Mouse (Mus musculus): ENCODE data around the gene Zfp800. TPM values are rescaled to one million over a fixed set of nuclear protein-coding genes. Genes with fewer than 3 reads are reported as not detected.

Gene Zfp800
- polyA plus RNA-seq, 1 experiment from 2014 or later, result 18.0 TPM

- Histone ChIP-seq H3K36me3 (peaks cover 35% of the 10 kb centered on the region), H3K4me3 (peak overlapping the region; percentile 85), H3K4me2 (replicated peaks) (peak overlapping the region; percentile 86), H3K9me3 (no peaks in the 10 kb centered on the region), H3K27ac (0 out of 2 replicates have a peak overlapping the region, but pooled peaks have one; percentile 46), H3K27me3 (no peaks in the 10 kb centered on the region), H3K4me1 (peaks cover 33% of the 10 kb centered on the region), H3K9ac (peak overlapping the region; percentile 74)
- under 1% methylated on average over 27 of the region's 27 CpGs for WGBS
- ATAC-seq (ENCODE audit: insufficient number of reproducible peaks, insufficient read depth, low FRiP score, low TSS enrichment), result peak; percentile 80
Observed at GRCm38 (mm10) chr6:28421469-28422000, 23.7 kb upstream of the Zfp800 start.

GRCm38 (mm10) chr6:28420865-28421264 is 23.1 kb upstream of the Zfp800 start:
- Histone ChIP-seq H3K4me1 (peaks cover 33% of the 10 kb centered on the region), H3K4me2 (replicated peaks) (peak overlapping the region; percentile 86), H3K27me3 (no peaks in the 10 kb centered on the region), H3K36me3 (peaks cover 33% of the 10 kb centered on the region), H3K27ac (no peak overlapping the region), H3K9me3 (no peaks in the 10 kb centered on the region), H3K4me3 (peak overlapping the region; percentile 85), H3K9ac (peak overlapping the region; percentile 74)
- no peak for ATAC-seq (ENCODE audit: insufficient number of reproducible peaks, insufficient read depth, low FRiP score, low TSS enrichment)
- WGBS, result 25% methylated on average over 13 of the region's 13 CpGs

- WGBS, result 81% methylated on average over 17 of the region's 17 CpGs
- Histone ChIP-seq H3K27ac (no peak overlapping the region), H3K4me2 (replicated peaks) (peak overlapping the region; percentile 86), H3K9ac (peak overlapping the region; percentile 74), H3K4me1 (peaks cover 33% of the 10 kb centered on the region), H3K36me3 (peaks cover 34% of the 10 kb centered on the region), H3K4me3 (peak overlapping the region; percentile 85), H3K9me3 (no peaks in the 10 kb centered on the region), H3K27me3 (no peaks in the 10 kb centered on the region)
- ATAC-seq (ENCODE audit: insufficient number of reproducible peaks, insufficient read depth, low FRiP score, low TSS enrichment), result no peak
Observed at GRCm38 (mm10) chr6:28420361-28420760, 22.6 kb upstream of the Zfp800 start.

GRCm38 (mm10) chr6:28419673-28420072 is 21.9 kb upstream of the Zfp800 start:
- Histone ChIP-seq H3K9me3 (no peaks in the 10 kb centered on the region), H3K9ac (no peak overlapping the region), H3K27me3 (no peaks in the 10 kb centered on the region), H3K4me3 (no peak overlapping the region), H3K4me2 (replicated peaks) (peak overlapping the region; percentile 86), H3K36me3 (peaks cover 40% of the 10 kb centered on the region), H3K27ac (no peak overlapping the region), H3K4me1 (peaks cover 29% of the 10 kb centered on the region)
- ATAC-seq (ENCODE audit: insufficient number of reproducible peaks, insufficient read depth, low FRiP score, low TSS enrichment), result no peak
- WGBS, result 76% methylated on average over 2 of the region's 2 CpGs

GRCm38 (mm10) chr6:28418449-28418848 is 20.6 kb upstream of the Zfp800 start:
- Histone ChIP-seq H3K4me1 (peaks cover 24% of the 10 kb centered on the region), H3K36me3 (peaks cover 40% of the 10 kb centered on the region), H3K4me3 (no peak overlapping the region), H3K9me3 (no peaks in the 10 kb centered on the region), H3K27ac (no peak overlapping the region), H3K27me3 (no peaks in the 10 kb centered on the region), H3K4me2 (replicated peaks) (no peak overlapping the region), H3K9ac (no peak overlapping the region)
- ATAC-seq (ENCODE audit: insufficient number of reproducible peaks, insufficient read depth, low FRiP score, low TSS enrichment), result no peak
- 92% methylated on average over 14 of the region's 14 CpGs for WGBS

- H3K9ac ChIP-seq, result no peak overlapping the region
- H3K9me3 ChIP-seq, result no peaks in the 10 kb centered on the region
- WGBS, result 71% methylated on average over 4 of the region's 4 CpGs
- no peak for ATAC-seq (ENCODE audit: insufficient number of reproducible peaks, insufficient read depth, low FRiP score, low TSS enrichment)
- H3K4me1 ChIP-seq, result peaks cover 20% of the 10 kb centered on the region
- peaks cover 40% of the 10 kb centered on the region for H3K36me3 ChIP-seq
- no peak overlapping the region for H3K4me2 ChIP-seq (replicated peaks)
- no peak overlapping the region for H3K27ac ChIP-seq
- H3K4me3 ChIP-seq, result no peak overlapping the region
- no peaks in the 10 kb centered on the region for H3K27me3 ChIP-seq
Observed at GRCm38 (mm10) chr6:28416981-28417380, 19.2 kb upstream of the Zfp800 start.

- no peaks in the 10 kb centered on the region for H3K27me3 ChIP-seq
- H3K9me3 ChIP-seq, result no peaks in the 10 kb centered on the region
- 69% methylated on average over 2 of the region's 2 CpGs for WGBS
- H3K4me3 ChIP-seq, result no peak overlapping the region
- H3K27ac ChIP-seq, result no peak overlapping the region
- H3K9ac ChIP-seq, result no peak overlapping the region
- H3K4me1 ChIP-seq, result no peaks in the 10 kb centered on the region
- no peak overlapping the region for H3K4me2 ChIP-seq (replicated peaks)
- peaks cover 14% of the 10 kb centered on the region for H3K36me3 ChIP-seq
- no peak for ATAC-seq (ENCODE audit: insufficient number of reproducible peaks, insufficient read depth, low FRiP score, low TSS enrichment)
Observed at GRCm38 (mm10) chr6:28411236-28411635, 13.4 kb upstream of the Zfp800 start.

GRCm38 (mm10) chr6:28410053-28410452 is 12.2 kb upstream of the Zfp800 start:
- Histone ChIP-seq H3K4me3 (no peak overlapping the region), H3K36me3 (peaks cover 3% of the 10 kb centered on the region; the same call in 1 of the 2 replicates), H3K9ac (no peak overlapping the region), H3K4me2 (replicated peaks) (no peak overlapping the region), H3K4me1 (no peaks in the 10 kb centered on the region), H3K9me3 (no peaks in the 10 kb centered on the region), H3K27me3 (no peaks in the 10 kb centered on the region), H3K27ac (no peak overlapping the region)
- 86% methylated on average over 9 of the region's 9 CpGs for WGBS
- ATAC-seq (ENCODE audit: insufficient number of reproducible peaks, insufficient read depth, low FRiP score, low TSS enrichment), result no peak

- ATAC-seq (ENCODE audit: insufficient number of reproducible peaks, insufficient read depth, low FRiP score, low TSS enrichment), result no peak
- 88% methylated on average over 4 of the region's 4 CpGs for WGBS
- H3K27me3 ChIP-seq, result peaks cover 28% of the 10 kb centered on the region
Observed at GRCm38 (mm10) chr6:28399791-28400190, 2.0 kb upstream of the Zfp800 start.

GRCm38 (mm10) chr6:28398726-28399125 is 921 bp upstream of the Zfp800 start:
- no peak for ATAC-seq (ENCODE audit: insufficient number of reproducible peaks, insufficient read depth, low FRiP score, low TSS enrichment)
- WGBS, result 89% methylated on average over 3 of the region's 3 CpGs
- H3K36me3 ChIP-seq, result no peaks in the 10 kb centered on the region
- H3K27me3 ChIP-seq, result peaks cover 28% of the 10 kb centered on the region
- H3K4me2 ChIP-seq (replicated peaks), result no peak overlapping the region
- H3K9ac ChIP-seq, result no peak overlapping the region
- no peaks in the 10 kb centered on the region for H3K9me3 ChIP-seq
- no peak overlapping the region for H3K4me3 ChIP-seq
- H3K27ac ChIP-seq, result no peak overlapping the region
- no peaks in the 10 kb centered on the region for H3K4me1 ChIP-seq

More at GRCm38 (mm10) chr6:28399791-28400190, 2.0 kb upstream of the Zfp800 start:
- Histone ChIP-seq H3K9me3 (no peaks in the 10 kb centered on the region), H3K4me3 (no peak overlapping the region), H3K9ac (no peak overlapping the region), H3K4me2 (replicated peaks) (no peak overlapping the region), H3K4me1 (no peaks in the 10 kb centered on the region), H3K36me3 (no peaks in the 10 kb centered on the region), H3K27ac (no peak overlapping the region)

GRCm38 (mm10) chr6:28396853-28397457 is 850 bp downstream of the Zfp800 start:
- WGBS, result 2% methylated on average over 19 of the region's 19 CpGs
- H3K4me2 ChIP-seq (replicated peaks), result peak overlapping the region; percentile 78
- H3K4me3 ChIP-seq, result peak overlapping the region; percentile 37
- peaks cover 28% of the 10 kb centered on the region for H3K27me3 ChIP-seq
- no peak overlapping the region; the same call in 1 of the 2 replicates for H3K9ac ChIP-seq
- H3K36me3 ChIP-seq, result no peaks in the 10 kb centered on the region
- H3K27ac ChIP-seq, result no peak overlapping the region
- H3K9me3 ChIP-seq, result no peaks in the 10 kb centered on the region
- no peaks in the 10 kb centered on the region for H3K4me1 ChIP-seq
- ATAC-seq (ENCODE audit: insufficient number of reproducible peaks, insufficient read depth, low FRiP score, low TSS enrichment), result no peak

GRCm38 (mm10) chr6:28396051-28396852 is 1.6 kb downstream of the Zfp800 start:
- H3K9me3 ChIP-seq, result no peaks in the 10 kb centered on the region
- no peak for ATAC-seq (ENCODE audit: insufficient number of reproducible peaks, insufficient read depth, low FRiP score, low TSS enrichment)
- 22% methylated on average over 15 of the region's 15 CpGs for WGBS
- peak overlapping the region; percentile 78; the same call in 1 of the 2 replicates for H3K4me2 ChIP-seq (replicated peaks)
- H3K4me3 ChIP-seq, result peak overlapping the region; percentile 37
- no peaks in the 10 kb centered on the region for H3K4me1 ChIP-seq
- H3K27me3 ChIP-seq, result peaks cover 28% of the 10 kb centered on the region
- H3K9ac ChIP-seq, result no peak overlapping the region
- H3K27ac ChIP-seq, result no peak overlapping the region
- no peaks in the 10 kb centered on the region for H3K36me3 ChIP-seq
